Mouse (Mus musculus): ENCODE results near the gene Crp.

DNA sequence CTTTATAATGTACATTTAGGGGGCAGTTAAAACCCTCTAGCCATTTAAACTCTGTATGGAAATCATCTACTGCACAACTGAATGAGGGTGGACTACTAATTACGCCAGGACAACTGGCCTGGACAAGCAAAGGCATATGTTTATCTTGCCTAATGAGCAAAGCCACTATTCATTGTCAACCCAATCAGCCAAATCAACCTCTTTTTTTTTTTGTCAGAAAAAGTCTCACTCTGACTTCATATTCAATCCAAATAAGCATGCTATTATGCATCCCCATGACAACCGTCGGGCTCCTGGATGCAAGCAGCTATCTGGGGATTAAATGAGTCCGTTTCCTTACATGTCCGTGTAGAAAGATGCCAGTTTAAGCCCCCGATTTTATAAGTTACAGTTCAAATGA is 30.3 kb upstream of the Crp start:
- TF ChIP-seq CTCF (IDR thresholded peaks at IDR 0.05; ENCODE audit: extremely low read depth, insufficient read length, insufficient replicate concordance, low read depth, low read length) (no peak), POLR2A (IDR thresholded peaks at IDR 0.05; ENCODE audit: low read depth, low read length) (no peak)
